Mouse (Mus musculus) kidney, postnatal 36 days (tissue): Measurements from ENCODE around the gene Ercc8.
A peak's percentile ranks its signal among the peaks of the same experiment; 100 is the strongest.

Source experiments
- DNase-seq, 2 experiments: peaks; one replicate each; pipeline ENCODE4 v3.0.0; 2021 to 2022; ENCODE audit warnings: mixed read lengths in 2 of 2

Ercc8 gene

DNA sequence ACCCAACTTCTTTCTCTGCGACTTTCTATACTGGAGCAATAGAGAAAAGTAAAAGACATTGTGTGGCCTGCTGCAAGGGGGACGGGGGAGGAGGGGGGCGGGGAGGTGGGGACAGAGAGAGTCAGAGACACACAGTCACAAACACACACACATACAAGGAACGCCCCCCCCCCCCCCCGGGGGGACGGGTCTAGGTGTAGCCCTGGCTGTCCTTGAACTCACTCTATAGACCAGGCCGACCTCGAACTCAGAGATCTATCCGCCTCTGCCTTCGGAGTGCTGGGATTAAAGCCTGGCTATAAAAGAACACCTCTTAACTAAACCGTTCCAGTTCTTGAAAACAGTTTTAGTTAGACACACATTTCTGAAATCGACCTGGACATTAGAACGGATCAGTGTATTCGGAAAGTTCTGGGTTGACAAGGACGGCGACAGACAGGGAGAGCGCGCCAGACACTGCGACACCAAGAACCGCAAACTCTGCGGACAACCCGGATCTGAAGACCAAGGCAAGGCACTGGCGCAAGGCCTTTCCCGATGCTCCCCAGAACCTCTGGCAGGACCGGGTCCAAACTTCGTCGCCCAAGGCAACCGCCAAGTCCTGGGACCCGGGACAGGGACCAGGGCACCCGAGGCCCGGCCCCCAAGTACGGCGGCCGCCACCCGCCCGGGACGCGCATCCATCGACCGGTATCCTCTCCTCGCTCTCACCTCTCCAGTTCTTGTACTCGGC is 633 bp upstream of the Ercc8 start:
- no peak for DNase-seq

DNA sequence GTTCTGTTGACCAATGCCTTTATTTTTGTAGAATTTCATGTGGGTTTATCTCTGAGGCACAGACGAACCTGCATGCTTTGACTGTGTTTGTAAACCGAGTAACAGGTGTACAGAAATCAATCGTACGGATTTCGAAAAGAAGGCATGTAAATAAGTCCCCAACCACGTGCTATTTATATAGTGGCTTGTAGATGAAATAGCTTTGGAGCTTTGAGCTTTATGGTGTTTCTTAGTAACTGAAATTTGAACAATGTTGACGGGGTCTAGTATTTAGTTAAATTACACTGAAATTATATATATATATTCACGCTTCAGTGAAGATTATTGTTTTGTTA is 677 bp downstream of the Ercc8 start:
- no peak for DNase-seq

DNA sequence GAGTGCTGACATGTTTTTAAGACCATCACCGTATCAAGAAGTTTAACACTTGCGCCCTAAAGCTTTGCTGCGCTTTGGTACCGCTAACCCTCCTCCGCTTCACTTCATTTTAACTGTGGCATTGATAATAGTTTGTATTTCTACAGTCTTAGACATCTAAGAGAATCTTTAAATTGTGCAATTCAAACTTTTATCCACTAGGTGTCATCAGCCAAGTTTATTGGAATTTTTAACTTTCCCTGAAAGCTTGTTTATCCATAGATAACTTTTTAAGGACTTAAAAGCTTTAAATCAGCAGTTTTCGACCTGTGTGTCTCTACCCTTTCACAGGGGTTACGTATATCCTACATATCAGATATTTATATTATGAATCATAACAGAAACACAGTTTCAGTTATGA is 1.4 kb downstream of the Ercc8 start:
- DNase-seq: no peak

DNA sequence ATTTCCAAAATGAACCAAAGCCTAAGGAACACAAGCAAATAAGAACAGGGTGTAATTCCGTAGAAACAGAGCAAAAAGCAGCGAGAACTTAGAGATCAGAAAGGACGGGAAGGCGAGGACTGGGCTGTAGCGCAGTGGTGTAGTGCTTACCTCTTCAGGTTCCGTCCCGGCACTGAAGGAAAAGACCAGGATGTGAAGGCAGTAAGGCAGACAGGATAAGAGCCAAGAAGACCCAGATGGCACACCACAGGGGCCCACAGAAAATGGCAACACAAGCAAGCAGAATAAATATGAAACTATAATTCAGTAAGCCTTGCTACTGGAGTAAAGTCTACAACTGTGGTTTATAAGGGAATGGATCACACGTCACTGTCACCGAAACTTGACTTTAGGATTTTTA is 5.4 kb downstream of the Ercc8 start:
- DNase-seq: no peak

DNA sequence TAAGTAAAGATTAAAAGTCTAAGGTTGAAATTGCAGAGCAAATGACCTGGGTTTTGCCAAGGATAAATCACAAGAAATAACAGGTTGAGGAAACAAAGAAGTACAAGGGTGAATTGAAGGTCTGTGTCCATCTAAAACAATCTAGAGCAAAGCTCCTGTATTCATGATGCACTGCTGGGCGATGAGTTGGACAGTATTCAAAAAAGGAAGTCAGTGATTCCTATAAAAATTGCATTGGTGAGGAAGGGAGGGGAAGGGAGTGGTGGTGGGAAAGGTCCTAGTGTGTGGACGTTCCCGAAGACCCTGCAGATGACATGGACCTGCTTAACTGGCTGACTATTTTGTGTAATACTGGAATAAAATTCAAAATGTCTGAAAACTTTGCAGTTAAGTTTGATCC is 6.1 kb downstream of the Ercc8 start:
- no peak for DNase-seq

DNA sequence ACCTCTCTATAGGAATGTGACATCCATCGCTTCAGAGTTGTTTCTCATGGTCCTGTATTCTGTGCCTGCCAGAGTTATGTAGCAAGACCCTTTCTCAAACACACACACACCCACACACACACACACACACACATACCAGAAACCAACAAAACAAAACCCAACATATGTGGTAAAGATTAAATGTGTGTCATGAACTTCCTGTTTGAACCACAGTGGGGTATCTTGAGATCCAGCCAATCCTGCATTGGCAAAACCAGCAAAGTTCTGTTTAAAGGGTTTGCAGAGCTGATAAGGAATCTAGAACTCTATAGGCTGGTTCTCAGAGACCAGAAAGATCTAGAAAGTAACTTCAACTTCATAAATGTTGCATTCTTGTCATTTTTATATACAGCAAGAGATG is 11.5 kb downstream of the Ercc8 start:
- no peak for DNase-seq

DNA sequence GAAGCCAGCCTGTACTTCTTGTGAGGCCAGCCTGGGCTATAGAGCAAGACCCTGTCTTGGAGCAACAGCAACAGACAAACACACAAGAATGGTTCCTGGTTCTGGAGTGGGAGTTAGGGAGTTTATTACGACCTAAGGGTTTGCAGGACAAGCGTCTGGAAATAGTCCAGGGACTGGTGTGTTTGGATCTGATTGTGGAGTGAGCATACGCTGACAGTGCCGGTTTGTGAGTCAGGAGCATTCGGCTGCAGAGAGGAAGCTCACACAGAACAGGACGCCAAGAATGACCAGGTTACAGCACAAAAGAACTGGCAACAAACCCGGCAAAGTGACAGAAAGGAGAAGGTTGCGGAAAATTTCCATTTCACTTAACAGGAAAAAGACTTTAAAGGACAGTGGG is 12.0 kb downstream of the Ercc8 start:
- DNase-seq: no peak

DNA sequence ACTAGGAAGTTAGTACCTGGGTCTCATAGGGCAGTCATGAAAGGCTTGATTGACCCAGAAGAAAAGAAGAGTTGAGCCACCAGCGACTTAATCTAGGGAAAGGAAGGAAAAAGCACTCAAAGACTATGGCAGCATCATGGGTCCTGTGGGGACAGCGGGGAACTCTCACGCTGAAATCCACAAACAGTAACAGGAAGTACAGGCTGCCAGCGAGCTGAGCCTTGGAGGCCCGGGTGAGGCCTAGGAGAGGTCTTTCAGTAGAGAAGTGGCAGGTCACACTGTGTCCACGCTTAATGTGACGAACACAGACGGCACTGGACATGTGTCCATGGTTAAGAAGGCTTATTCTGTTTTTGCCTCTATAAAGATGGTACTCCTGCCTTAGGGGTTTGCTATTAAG is 21.1 kb downstream of the Ercc8 start:
- no peak for DNase-seq

DNA sequence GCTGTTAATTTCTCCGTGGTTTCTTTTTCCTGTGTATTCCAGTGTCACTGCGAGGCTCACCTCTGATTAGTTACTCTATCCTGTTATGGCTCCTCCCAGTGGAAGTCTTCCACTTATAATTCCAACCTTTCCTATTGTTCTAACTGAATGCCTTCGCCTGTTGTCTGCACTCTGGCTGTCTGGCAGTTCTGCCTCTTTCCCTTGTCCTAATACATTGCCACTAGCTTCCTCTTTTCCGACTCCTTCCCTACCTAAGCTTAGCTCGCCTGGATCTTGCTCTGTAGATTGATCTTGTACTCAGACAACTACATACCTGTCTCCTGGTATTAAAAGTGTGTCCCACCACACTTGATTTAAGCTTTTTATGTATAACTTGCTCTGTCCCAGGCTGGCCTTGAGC is 22.3 kb downstream of the Ercc8 start:
- no peak for DNase-seq

DNA sequence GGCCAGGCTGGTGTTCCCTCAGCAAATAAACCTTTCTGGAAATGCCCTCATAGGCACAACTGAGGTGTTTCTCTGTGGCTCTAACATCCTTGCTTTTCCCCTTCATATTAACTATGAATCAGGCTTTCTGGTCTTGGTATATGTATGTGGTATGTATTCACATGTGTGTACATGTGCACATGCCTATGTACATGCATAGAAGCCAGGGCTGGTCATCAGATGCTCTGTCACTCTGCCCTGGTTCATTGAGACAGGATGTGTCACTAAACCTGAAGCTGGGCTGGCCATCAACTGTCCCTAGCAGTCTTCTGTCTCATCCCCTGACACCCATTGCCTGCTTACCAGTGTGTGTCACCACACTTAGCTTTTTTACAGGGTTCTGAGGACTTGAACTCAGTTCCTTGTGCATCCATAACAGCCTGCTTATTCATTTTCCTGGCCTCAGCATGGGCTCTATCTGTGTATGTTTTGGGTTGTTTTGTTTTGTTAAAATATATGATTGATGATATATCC is 26.3 kb downstream of the Ercc8 start:
- no peak for DNase-seq

DNA sequence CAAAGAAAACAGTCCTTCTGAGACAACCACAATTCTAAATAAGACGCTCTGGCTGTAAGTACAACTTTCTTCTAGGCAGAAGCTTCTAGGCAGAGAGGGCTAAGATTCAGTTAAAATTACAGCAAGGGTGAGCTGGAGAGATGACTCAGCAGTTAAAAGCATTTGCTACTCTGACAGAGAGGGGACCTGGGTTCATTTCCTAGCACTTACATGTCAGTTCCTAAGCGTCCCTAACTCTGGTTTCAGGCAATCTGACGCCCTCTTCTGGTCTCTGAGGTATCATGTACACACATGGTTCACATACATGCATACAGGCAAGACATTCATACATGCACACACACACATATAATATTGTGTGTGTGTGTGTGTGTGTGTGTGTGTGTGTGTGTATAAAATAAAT is 27.0 kb downstream of the Ercc8 start:
- DNase-seq: no peak

DNA sequence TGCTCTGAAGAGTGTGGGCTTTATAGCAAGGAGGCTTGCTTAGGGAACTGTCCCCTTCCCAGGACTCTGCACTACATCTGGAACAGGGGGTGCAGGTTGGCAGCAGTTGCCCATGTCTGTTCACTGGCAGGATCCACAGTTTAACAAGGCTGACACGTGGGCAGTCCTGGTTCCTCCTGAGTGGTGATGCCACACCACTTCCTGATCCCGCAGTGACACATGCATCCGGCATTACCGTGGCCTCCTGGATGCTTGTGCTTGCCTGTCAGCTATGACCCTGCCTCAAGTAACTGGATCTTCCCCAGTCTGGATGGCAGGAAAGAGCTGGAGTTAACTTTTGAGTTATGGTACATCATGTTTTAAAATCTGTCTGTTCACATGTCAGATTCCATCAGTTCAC is 29.5 kb downstream of the Ercc8 start:
- DNase-seq: peak in 1 of 2 experiments; percentile 8

DNA sequence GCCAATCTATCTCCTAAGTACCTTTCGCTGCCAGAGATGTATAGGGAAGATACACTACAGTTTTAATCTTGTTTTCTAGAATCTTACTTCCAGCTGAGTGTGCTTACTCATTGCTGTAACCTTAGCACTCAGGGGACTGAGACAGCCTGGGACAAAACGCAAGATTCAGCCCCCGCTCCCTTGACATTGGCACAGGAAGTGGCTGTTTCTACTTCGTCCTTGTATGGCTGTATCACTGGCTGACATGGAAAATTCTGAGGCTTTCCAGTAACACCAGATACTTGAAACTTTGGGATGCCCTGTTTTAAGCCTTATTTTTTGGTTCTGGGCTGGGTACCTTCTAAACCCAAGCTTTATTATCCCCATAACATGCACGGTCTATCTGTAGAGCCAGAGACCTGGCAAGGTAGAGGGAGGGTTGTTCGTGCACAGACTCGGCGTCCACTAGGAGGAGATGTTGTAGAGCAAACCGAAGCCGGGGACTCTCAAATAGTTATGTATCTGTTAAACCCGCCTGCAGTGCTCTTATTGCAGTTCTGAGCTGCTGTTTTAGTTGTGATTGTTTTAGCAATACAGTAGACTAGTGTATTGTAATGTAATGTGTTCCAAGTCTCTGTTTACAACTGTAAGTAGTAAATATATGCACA is 32.7 kb downstream of the Ercc8 start:
- peak; percentile 70 to 80 for DNase-seq

DNA sequence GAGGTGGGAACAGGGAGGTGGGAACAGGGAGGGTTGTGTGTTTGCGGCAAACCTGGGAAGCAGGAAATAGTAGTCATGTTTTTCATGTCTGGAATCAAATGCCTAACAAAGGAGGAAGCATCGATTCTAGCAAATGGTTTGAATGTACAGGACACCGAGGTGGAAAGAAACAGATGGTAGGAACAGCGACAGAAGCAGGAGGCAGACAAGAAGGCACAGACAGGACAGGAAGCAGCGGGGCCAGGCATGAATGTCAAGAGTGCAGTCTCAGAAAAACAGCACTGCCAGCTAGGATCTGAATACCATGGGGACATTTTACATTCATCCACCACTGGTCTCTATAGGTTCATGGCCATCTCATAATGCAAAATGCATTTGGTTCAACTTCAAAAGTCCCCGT is 36.9 kb downstream of the Ercc8 start:
- DNase-seq: no peak

DNA sequence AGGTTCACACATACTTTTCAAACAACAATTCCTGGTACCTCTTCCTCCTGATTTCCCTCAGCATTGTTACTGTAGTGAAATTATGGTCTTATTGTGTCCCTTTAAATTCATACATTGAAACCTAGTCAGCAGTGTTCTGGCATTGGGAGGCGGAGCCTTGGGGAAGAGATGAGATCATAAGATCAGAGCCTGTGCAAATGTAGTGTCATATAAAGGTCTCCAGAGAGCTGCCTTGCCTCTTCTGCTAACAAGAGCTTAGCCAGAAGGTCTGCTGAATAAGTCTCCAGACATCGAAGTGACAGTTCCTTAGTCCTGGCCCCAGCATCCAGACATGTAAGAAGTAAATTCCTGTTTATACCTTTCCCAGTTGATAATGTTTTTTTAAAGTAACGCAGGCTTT is 46.3 kb downstream of the Ercc8 start:
- DNase-seq: no peak

DNA sequence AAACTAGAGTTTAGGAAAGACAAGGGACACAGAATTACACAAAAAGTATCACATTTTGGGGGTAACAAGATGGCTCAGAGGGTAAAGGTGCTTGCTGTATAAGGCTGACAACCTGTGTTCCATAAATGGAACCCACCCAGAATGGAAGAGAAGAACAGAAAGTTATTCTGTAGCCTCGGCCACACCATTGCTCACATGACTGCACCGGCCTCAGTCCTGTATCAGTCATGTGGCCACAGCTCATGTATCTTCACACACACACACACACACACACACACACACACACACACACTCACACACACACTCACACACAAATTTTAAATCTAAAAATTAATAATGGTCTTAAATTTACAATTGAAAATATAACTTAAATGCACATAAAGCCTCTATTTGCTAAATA is 48.9 kb downstream of the Ercc8 start:
- DNase-seq: no peak

DNA sequence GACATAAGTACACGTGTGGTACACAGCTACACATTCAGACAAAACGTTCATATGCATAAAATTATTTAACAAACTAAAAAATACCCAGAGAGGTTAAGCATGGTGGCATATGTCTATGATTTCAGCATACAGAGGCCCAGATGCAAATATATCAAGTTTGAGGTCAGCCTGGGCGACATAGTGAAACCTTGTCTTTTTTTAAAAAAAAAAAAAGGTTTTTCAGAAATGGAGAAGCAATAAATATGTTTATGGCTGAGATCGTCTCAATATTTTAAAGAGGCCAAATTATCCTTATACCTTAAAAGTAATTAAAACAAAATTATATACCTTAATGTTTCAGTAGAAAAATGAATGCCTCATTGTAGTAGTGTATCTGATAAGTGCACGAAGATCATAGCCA is 49.6 kb downstream of the Ercc8 start:
- DNase-seq: no peak

DNA sequence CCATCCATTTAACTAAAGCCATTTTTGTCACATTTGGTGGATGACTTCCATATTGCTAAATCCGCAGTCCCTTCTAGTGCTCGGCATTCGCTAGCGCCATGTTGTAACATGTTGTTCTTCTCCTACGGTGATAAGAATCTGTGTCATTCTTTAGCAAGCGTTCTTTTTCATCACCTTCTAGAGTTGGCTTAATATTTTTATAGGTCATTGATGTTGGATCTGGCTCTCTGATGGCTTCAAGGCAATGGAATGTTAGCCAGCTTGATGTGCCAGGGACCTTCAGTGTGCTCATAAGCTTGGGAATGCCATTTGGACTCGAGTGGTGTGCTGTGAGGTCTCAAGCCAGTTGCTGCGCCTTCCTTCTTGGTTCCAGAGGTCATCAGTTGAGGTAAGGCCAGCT is 52.4 kb downstream of the Ercc8 start:
- DNase-seq: no peak

DNA sequence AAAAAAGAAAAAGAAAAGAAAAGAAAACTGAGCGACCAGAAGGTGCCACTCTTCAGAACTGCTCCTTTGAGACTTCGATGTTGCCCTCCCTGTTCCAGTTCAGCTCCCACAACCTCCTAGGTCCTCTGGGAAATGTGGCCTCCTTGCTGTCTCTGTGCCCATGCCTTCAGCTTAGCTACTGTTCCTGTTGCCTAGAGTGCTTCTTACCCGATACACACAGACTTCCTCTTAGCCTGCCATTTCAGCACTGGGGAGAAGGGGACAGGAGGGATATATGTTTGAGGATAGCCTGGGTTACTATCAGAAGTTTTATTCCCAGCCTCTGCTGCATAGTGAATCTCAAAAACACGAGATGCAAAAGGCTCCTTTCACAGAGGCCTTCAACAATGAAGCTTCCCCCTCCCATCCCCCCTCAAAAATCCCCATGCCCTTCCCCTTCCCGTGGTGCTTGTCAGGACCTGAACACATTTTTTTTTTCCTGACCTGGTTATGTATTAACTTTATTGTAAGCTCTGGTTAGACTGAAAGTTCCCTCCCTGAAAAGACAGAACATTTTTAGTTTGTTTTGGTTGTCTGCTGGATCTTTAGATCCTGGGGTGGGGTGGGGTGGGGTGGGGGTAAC is 54.0 kb downstream of the Ercc8 start:
- peak; percentile 41 to 60 for DNase-seq

DNA sequence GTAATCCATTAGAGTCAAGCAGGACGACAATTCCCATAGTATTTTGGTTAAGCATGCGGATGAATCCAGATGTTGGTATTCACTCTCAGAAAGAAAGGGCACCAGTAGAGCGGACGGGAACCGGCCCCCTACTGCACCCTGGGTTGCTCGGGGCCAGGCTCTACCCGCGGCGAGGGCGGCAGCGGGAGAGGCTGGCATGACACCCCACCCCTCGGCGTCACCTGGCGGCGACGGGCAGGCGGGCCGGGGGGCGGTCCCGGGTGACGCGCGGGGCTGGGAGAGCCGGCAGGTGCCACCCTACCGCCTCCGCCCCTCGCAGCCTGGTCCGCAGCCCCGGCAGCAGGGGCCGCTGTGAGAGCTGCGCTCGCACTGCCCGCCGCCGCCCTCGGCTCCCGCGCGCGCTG is 55.6 kb downstream of the Ercc8 start, which contains the start of gene Elovl7:
Gene Elovl7 (plus strand): TSS at position 324 of the 404 bp plus-strand sequence.
- peak; percentile 92 to 96 for DNase-seq

DNA sequence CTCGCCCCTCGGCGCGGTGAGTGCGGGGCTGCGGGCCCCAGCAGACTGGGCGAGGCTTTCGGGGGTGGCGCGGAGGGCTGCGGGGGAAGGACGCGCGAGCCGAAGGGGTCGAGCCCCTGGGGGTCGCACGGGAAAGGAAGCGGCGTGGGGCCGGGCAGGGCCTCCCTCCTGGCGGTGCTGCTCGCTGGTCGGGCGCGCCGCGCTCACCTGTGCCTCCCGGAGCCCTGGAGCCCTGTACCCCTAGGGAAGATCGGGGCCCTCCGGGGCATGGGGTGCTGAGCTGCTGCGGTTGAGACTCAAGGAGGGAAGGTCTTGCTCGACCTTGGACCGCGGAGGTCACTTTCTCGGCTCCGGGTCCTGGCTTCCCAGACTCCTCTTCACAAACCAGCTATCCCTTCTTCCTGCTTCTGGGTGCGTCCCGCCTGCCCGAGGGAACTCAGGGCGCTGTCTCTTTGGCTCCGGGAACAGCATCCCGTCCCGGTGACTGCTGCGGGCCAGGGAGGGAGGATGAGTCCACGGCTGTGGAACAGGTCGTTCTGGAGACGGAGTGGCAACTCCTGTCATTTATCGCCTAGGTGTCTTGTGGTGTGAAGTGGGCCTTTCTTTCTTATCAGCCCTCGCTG is 56.1 kb downstream of the Ercc8 start:
- peak; percentile 31 to 58 for DNase-seq

DNA sequence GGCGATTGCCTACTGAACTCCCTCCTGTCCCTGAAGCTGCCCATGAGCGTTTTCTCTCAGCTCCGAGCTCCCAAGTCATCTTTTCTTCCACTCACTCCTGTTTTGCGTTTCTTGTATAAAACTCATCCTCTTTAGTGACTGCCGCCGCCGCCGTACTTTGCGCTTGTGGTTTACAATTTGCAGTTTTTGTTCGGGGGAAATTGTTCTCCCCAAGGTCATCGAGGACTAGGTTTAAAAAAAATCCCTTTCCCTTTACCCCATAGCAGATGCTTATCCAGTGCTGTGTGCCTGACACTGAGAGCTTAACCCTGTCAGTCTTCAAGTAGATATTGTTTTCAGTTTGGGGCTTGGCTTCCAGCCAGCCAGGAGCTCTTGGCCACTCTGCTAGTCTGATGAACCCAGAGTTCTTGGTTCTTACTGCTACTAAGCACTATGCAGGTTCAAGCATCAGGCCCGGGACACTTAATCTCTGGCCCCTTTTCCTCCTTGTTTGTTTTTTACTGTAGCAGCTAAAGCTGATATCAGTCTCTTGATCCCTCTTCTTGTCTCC is 56.8 kb downstream of the Ercc8 start:
- DNase-seq: peak; percentile 30 to 59

DNA sequence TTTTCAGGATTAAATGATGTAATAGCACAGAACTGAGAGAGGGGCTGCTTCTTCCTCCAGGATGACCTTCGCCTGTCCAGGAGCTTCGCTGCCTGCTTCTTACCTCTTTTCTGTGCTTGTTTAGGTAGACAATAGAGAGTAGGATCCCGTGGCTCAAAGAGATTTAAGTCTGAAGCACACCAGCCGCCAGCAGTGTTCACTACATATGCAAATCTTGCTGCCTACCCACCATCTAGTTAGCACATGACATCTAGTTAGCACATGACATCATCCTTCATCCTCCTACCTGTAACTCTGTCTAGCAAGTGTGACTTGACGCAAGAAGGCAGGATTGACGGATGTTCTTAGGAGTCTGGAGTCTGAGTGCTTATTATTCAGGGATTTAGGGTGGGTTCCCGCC is 61.2 kb downstream of the Ercc8 start:
- DNase-seq: no peak
